Mouse (Mus musculus): ENCODE data around the gene Dyrk3. TPM values are rescaled to one million over a fixed set of nuclear protein-coding genes. Genes with fewer than 3 reads are reported as not detected.
A peak's percentile ranks its signal among the peaks of the same experiment; 100 is the strongest.
"Not testable (repeated sequence)": the region's sequence is repeated elsewhere in the genome, so short reads cannot be mapped to it uniquely, and the experiment has no call there.

Gene Dyrk3
- polyA plus RNA-seq, 1 experiment: 0.65 TPM

DNA sequence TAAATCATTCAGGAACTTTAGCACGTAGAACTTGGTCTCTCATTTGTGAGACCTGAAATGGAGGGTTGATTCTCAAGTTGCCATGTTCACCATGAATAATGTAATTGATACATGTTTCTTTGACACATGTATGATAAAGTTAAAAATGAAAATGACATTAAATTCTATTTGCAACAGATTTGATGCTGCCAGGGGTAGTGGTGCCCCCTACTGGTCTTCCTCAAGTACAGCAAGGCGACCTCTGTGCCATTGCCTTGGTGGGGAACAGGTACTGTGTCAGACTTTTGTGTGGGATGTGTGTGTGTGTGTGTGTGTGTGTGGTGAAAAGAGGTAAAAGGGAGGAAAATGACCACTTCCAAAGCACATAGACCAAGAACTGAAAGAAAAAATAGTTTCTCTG is 17.3 kb upstream of the Dyrk3 start:
- no peaks in the 10 kb centered on the region for H3K27me3 ChIP-seq (ENCODE audit: control insufficient read depth, insufficient read depth, low read length)
- no peak overlapping the region for H3K4me3 ChIP-seq (ENCODE audit: low read depth, low read length)
- H3K27ac ChIP-seq (ENCODE audit: insufficient read depth, low read depth, low read length): no peak overlapping the region
- H3K36me3 ChIP-seq (ENCODE audit: control insufficient read depth, insufficient read depth, low read length): peaks cover 18% of the 10 kb centered on the region
- WGBS: 57% methylated on average over 2 of the region's 2 CpGs
- H3K4me1 ChIP-seq (ENCODE audit: control insufficient read depth, insufficient read depth, insufficient read length, low read length): peaks cover 2% of the 10 kb centered on the region; the same call in 1 of the 2 replicates
- no peak for TF ChIP-seq POLR2A (IDR thresholded peaks at IDR 0.05; ENCODE audit: low read depth, low read length)
- TF ChIP-seq CTCF (IDR thresholded peaks at IDR 0.05; ENCODE audit: extremely low read depth, insufficient read length, insufficient replicate concordance, low read depth, low read length): peak; percentile 83; the same call in 1 of the 2 replicates

DNA sequence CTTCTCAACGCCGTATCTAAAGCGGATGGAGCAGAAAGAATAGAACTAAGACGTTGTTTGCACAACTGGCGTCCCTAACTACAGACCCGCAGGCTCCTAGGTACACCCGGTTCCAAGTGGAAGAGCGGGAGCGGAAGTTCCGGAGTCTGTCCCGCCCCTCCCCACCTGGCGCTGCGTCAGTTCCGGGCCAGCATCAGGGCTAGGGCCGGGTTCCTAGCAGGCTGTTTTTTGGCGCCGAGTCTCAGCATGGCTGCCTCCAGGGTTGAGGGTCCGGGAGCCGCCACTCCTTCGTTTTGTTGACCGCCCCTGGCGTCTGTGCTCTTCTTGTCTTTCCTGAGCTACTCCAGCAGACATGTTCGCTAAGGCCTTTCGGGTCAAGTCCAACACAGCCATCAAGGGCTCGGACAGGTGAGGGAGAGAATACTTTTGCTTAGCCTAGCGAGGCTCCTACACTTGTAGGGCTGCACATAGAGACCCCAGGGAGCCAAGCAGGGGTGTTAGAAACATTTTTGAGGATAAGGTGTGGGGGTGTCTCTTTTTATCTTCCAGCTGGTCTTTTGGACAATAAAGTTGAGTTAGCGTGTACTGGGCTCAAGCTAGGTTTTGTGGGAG is 15.0 kb upstream of the Dyrk3 start, which contains the start of gene Eif2d:
Eif2d (plus strand) TSS at position 164 of the 612 bp plus-strand sequence.
- Histone ChIP-seq H3K4me3 (ENCODE audit: low read depth, low read length) (peak within 1 kb of the TSS; percentile 72), H3K4me1 (ENCODE audit: control insufficient read depth, insufficient read depth, insufficient read length, low read length) (peaks cover 2% of the 10 kb centered on the region; the same call in 1 of the 2 replicates), H3K27ac (ENCODE audit: insufficient read depth, low read depth, low read length) (no peak within 1 kb of the TSS), H3K36me3 (ENCODE audit: control insufficient read depth, insufficient read depth, low read length) (peaks cover 7% of the 10 kb centered on the region; the same call in 1 of the 2 replicates), H3K27me3 (ENCODE audit: control insufficient read depth, insufficient read depth, low read length) (no peaks in the 10 kb centered on the region)
- TF ChIP-seq POLR2A (IDR thresholded peaks at IDR 0.05; ENCODE audit: low read depth, low read length): peak; percentile 63
- no peak for TF ChIP-seq CTCF (IDR thresholded peaks at IDR 0.05; ENCODE audit: extremely low read depth, insufficient read length, insufficient replicate concordance, low read depth, low read length)
- under 1% methylated on average over 27 of the region's 27 CpGs for WGBS

DNA sequence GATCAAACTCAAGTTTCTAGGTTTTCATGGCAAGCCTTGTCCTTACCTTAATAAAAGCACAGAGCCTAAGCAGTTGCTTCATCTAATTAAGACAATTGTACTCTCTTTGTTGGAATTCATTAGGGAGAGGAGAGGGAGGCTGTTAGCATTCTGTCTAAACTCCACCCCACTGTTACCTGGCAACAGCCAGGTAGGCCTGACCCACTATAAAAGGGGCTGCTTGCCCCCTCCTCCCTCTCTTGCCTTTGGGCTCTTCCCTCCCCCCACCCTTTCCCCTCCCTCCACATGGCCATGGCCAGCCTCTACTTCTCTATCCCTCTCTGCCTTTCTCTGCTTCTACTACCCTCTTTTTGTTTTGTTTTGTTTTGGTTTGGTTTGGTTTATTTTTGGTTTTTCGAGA is 11.4 kb upstream of the Dyrk3 start:
- WGBS: 78% methylated on average over 1 of the region's 1 CpGs
- H3K4me3 ChIP-seq (ENCODE audit: low read depth, low read length): no peak overlapping the region
- no peaks in the 10 kb centered on the region for H3K36me3 ChIP-seq (ENCODE audit: control insufficient read depth, insufficient read depth, low read length)
- H3K4me1 ChIP-seq (ENCODE audit: control insufficient read depth, insufficient read depth, insufficient read length, low read length): peaks cover 4% of the 10 kb centered on the region; the same call in 1 of the 2 replicates
- H3K27ac ChIP-seq (ENCODE audit: insufficient read depth, low read depth, low read length): no peak overlapping the region
- H3K27me3 ChIP-seq (ENCODE audit: control insufficient read depth, insufficient read depth, low read length): no peaks in the 10 kb centered on the region
- TF ChIP-seq POLR2A (IDR thresholded peaks at IDR 0.05; ENCODE audit: low read depth, low read length) (no peak), CTCF (IDR thresholded peaks at IDR 0.05; ENCODE audit: extremely low read depth, insufficient read length, insufficient replicate concordance, low read depth, low read length) (no peak)

DNA sequence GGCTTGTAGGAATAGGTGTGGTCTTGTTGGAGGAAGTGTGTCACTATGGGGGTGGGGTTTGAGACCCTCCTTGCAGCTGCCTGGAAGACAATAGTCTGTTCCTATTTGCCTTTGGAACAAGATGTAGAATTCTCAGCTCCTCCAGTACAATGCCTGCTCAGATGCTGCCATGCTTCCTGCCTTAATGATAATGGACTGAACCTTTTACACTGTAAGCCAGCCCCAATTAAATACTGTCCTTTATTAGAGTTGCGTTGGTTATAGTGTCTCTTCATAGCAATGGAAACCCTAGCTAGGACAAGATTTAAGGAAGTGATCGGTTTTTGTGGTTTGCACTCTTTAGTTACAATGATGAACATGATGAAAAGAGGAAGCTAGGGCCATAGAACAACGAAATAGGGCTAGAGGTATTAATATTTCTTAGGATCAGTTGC is 8.1 kb upstream of the Dyrk3 start:
- Histone ChIP-seq H3K36me3 (ENCODE audit: control insufficient read depth, insufficient read depth, low read length) (no peaks in the 10 kb centered on the region), H3K4me3 (ENCODE audit: low read depth, low read length) (no peak overlapping the region), H3K4me1 (ENCODE audit: control insufficient read depth, insufficient read depth, insufficient read length, low read length) (0 out of 2 replicates have a peak, but pooled peaks cover 1% of the 10 kb centered on the region), H3K27ac (ENCODE audit: insufficient read depth, low read depth, low read length) (no peak overlapping the region), H3K27me3 (ENCODE audit: control insufficient read depth, insufficient read depth, low read length) (no peaks in the 10 kb centered on the region)
- WGBS: 78% methylated on average over 3 of the region's 3 CpGs
- TF ChIP-seq CTCF (IDR thresholded peaks at IDR 0.05; ENCODE audit: extremely low read depth, insufficient read length, insufficient replicate concordance, low read depth, low read length) (no peak), POLR2A (IDR thresholded peaks at IDR 0.05; ENCODE audit: low read depth, low read length) (no peak)

DNA sequence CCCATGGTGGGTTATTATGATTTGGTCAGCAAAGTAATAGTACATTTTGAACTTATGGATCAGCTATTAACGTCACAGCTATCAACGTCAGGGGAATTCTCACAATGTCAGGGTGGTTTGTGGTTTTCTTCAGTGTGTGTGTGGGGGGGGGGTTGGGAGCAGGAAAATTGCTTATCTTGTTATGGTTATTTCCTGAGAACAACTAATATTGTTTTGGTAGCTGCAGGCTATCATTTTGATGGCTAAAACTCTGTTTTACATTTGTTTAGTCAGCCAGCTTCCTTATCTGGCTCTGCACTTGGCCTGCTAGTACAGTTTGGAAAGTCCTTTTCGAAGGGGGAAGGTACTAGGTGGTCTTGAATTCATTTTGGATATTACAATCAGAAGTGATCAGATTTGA is 7.1 kb upstream of the Dyrk3 start:
- not testable (repeated sequence) for H3K4me1 ChIP-seq (ENCODE audit: control insufficient read depth, insufficient read depth, insufficient read length, low read length); H3K36me3 ChIP-seq (ENCODE audit: control insufficient read depth, insufficient read depth, low read length); H3K4me3 ChIP-seq (ENCODE audit: low read depth, low read length); H3K27me3 ChIP-seq (ENCODE audit: control insufficient read depth, insufficient read depth, low read length); H3K27ac ChIP-seq (ENCODE audit: insufficient read depth, low read depth, low read length)
- WGBS: 88% methylated on average over 3 of the region's 3 CpGs

DNA sequence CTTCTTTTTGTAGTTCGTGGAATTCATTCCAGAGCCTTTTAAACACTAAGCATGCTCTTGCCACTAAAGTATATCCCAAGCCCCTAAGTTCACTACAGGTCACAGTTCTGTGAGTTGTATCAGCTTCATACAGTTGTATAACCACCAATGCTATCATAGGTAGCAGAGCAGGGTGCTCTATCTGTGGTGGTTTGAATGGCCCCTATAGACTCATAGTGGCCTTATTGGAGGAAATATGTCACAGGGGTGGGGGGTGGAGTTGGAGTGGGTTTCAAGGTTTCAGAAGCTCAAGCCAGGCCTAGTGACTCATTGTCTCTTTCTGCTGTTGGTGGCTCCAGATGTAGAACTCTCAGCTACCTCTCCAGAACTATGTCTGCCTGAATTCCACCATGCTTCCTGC is 4.3 kb upstream of the Dyrk3 start:
- Histone ChIP-seq H3K27me3 (ENCODE audit: control insufficient read depth, insufficient read depth, low read length) (no peaks in the 10 kb centered on the region), H3K36me3 (ENCODE audit: control insufficient read depth, insufficient read depth, low read length) (no peaks in the 10 kb centered on the region), H3K4me1 (ENCODE audit: control insufficient read depth, insufficient read depth, insufficient read length, low read length) (peaks cover 1% of the 10 kb centered on the region; the same call in 1 of the 2 replicates), H3K27ac (ENCODE audit: insufficient read depth, low read depth, low read length) (no peak overlapping the region), H3K4me3 (ENCODE audit: low read depth, low read length) (no peak overlapping the region)
- 92% methylated on average over 1 of the region's 1 CpGs for WGBS
- TF ChIP-seq POLR2A (IDR thresholded peaks at IDR 0.05; ENCODE audit: low read depth, low read length) (no peak), CTCF (IDR thresholded peaks at IDR 0.05; ENCODE audit: extremely low read depth, insufficient read length, insufficient replicate concordance, low read depth, low read length) (no peak)

DNA sequence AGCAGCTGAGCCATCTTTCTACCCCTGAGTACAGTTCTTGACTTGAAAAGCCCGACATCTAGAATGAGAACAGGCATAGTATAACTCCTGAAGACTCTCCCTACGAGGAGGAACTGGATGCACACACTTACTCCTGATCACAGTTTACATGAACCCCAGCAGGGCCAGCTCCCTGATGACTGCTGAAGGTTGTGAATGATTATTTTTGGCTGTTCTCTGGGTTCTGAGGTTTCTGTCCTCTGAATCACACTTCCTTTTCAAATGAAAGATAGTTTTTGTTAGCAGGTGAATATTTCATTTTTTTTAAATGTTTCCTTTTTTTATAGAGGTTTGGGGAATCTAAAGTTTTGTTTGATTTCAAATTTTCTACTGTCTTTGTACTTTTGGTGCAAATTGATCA is 3.3 kb upstream of the Dyrk3 start:
- no peak overlapping the region for H3K4me3 ChIP-seq (ENCODE audit: low read depth, low read length)
- TF ChIP-seq CTCF (IDR thresholded peaks at IDR 0.05; ENCODE audit: extremely low read depth, insufficient read length, insufficient replicate concordance, low read depth, low read length) (no peak), POLR2A (IDR thresholded peaks at IDR 0.05; ENCODE audit: low read depth, low read length) (no peak)
- no peaks in the 10 kb centered on the region for H3K36me3 ChIP-seq (ENCODE audit: control insufficient read depth, insufficient read depth, low read length)
- 67% methylated on average over 2 of the region's 2 CpGs for WGBS
- peaks cover 1% of the 10 kb centered on the region; the same call in 1 of the 2 replicates for H3K4me1 ChIP-seq (ENCODE audit: control insufficient read depth, insufficient read depth, insufficient read length, low read length)
- no peaks in the 10 kb centered on the region for H3K27me3 ChIP-seq (ENCODE audit: control insufficient read depth, insufficient read depth, low read length)
- no peak overlapping the region for H3K27ac ChIP-seq (ENCODE audit: insufficient read depth, low read depth, low read length)
